Mouse (Mus musculus) right cerebral cortex, postnatal 25 days (tissue): Measurements from ENCODE around the gene Lgmn.

Source experiments
- DNase-seq: peaks from one replicate; pipeline ENCODE4 v3.0.0; 2022

Lgmn gene

GRCm38 (mm10) chr12:102430228-102430627 is 9.4 kb downstream of the Lgmn start:
- DNase-seq: no peak

DNA sequence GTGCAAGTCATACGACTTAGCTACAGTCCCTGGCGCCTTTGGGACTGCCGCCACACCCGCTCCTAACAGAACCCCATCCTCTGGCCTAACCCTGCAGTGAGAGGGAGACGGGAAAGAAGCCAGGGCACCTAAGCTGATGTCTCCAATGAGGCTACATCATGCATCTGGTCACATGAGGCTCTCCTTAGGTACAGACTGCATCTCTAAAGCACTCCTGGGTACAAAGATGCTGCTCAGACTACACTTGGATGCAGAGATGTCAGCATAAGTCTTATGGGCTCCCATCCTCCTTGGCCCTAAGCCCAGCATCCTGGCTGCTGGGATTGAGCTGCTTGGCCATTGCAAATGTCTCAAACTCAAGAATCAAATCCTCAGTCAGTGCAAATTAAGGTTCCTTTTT is 10.0 kb downstream of the Lgmn start:
- no peak for DNase-seq

- DNase-seq: no peak
Observed at GRCm38 (mm10) chr12:102426285-102426684, 13.3 kb downstream of the Lgmn start.

- DNase-seq: no peak
Observed at GRCm38 (mm10) chr12:102425048-102425578, 14.5 kb downstream of the Lgmn start.

DNA sequence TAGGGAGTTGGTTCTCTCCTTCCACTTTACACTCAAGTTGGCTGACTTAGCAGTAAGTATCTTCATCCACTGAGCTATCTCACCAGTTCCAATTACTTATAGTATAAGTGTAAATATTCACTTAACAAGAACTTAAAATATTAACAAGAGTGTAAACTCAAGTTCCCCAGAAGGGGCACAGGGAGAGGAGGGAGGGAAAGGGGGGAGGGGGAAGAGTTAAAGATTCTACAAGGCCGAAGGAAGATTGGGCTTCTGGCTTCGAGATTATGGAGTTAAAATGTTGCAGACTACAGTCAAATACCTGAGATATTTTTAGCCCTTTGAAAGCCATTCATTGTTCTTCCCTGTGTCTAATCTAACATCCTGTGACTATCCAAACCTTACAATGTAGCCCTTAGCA is 15.2 kb downstream of the Lgmn start:
- no peak for DNase-seq

DNA sequence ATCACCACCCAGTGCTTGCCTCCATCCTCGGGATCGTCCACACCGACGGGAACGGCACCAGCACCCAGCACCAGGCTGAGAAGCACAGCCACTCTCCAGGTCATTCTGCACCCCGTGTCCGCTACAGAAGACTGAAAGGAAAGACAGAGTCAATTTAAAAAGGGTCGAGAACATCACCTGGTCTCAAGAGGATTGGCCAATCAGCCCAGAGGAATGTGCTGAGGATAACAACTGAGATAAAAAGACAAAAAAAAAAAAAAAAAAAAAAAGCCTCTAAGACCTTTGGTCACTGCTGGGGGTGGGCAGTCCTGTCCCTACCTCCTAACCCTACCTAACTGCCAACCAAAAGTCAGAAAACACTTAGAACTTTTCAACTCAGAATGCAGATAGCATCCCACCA is 16.0 kb downstream of the Lgmn start:
- DNase-seq: no peak

- no peak for DNase-seq
Observed at GRCm38 (mm10) chr12:102422623-102423320, 16.8 kb downstream of the Lgmn start.

- no peak for DNase-seq
Observed at GRCm38 (mm10) chr12:102422065-102422464, 17.5 kb downstream of the Lgmn start.

- no peak for DNase-seq
Observed at GRCm38 (mm10) chr12:102420168-102420890, 19.3 kb downstream of the Lgmn start.

DNA sequence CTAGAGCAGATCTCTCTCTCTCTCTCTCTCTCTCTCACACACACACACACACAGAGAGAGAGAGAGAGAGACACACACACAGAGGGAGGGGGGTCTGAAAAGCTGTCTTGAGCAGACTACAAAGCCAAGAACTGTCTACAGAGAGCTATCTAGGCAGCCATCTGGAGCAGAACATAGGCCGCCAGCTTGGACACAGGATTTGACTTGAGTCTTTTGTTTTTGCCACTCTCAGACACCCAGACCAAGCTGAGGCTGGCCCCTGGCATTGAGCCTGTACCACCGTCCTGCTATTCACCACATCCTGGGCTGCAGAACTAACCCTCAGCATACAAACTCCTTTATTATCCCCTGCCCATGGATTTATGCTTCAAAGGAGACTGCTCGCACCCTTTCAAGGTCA is 20.1 kb downstream of the Lgmn start:
- DNase-seq: no peak

GRCm38 (mm10) chr12:102417701-102418100 is 21.9 kb downstream of the Lgmn start:
- no peak for DNase-seq

GRCm38 (mm10) chr12:102416955-102417510 is 22.6 kb downstream of the Lgmn start:
- DNase-seq: no peak

GRCm38 (mm10) chr12:102416391-102416837 is 23.2 kb downstream of the Lgmn start:
- DNase-seq: peak; percentile 40

GRCm38 (mm10) chr12:102414686-102415085 is 24.9 kb downstream of the Lgmn start:
- no peak for DNase-seq

DNA sequence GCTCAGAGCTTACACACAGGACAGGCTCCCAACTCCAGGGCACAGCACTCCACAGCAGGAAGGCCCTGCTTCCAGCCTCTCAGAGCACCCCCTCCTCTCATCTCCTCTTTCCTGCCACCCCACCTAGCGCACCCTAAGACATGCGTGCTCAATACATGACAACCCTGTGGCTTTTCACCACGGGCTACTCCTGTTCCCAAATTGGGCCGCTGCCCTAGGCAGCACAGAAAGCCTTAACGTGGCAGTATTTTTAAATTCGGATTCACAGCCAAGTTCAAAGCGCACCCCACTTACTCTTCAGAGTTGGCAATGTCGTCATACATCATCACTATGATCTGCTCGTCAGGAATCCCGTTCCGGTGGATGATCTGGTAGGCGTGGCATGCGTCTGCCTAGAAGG is 26.4 kb downstream of the Lgmn start:
- no peak for DNase-seq

DNA sequence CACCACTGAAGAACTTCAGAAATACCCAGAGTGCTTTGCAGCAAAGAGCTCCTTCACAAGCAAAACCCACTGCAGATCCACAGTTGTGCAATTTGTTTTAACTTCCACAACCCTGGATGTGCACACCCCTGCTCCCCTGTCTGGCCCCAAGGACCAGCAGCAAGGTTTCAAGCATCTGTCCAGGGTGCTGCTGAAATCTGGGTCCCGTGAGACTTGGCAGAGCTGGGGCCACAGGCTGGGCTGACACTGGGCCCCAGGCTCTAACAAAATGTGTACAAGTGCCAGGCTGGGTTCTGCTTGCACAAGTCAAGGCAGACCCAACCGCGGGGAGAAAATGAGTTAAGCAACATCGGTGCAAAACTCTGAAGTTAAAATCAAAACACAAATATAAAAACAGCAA is 41.0 kb downstream of the Lgmn start:
- DNase-seq: no peak

GRCm38 (mm10) chr12:102395998-102396991 is 43.3 kb downstream of the Lgmn start:
- DNase-seq: no peak

DNA sequence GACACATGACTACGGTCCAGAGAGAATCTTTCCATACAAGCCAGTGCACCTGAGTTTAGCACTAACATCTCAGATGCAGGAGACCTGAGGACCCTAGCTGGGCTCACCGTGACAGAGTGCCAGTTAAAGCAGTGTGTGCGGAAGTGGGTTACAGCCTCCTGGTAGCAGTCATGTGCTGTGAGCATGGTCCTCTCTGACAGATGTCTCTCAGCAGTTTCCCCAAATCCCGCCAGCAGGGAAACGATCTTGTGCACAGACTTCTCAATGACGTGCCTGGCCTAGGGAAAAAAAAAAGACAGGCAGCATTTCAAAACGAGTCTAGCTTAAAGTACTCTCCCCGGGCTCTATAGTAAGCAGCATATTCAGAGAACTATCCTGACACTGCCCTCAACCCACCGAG is 44.1 kb downstream of the Lgmn start:
- no peak for DNase-seq

- no peak for DNase-seq
Observed at GRCm38 (mm10) chr12:102394496-102394895, 45.1 kb downstream of the Lgmn start.

- no peak for DNase-seq
Observed at GRCm38 (mm10) chr12:102391982-102392381, 47.6 kb downstream of the Lgmn start.

- DNase-seq: no peak
Observed at GRCm38 (mm10) chr12:102391109-102391508, 48.5 kb downstream of the Lgmn start.

GRCm38 (mm10) chr12:102390042-102390441 is 49.6 kb downstream of the Lgmn start:
- DNase-seq: no peak
